Mouse (Mus musculus) left cerebral cortex, adult 6 months (tissue): Measurements from ENCODE around the gene Med7. TPM values are rescaled to one million over a fixed set of nuclear protein-coding genes. Genes with fewer than 3 reads are reported as not detected.

ENCODE experiments used
- long read RNA-seq, 2 experiments: library from polyadenylated mRNA; unstranded; transcript quantifications; one replicate each; pipeline ENCODE4 v2.0.0; 2019 to 2020
- polyA plus RNA-seq: library from polyadenylated mRNA; unstranded; fragments of <200 nt; fragmentation: Nextera tagmentation; gene quantifications from 2 replicates; pipeline ENCODE4 v1.2.3, GENCODE M21; 2021

The Med7 gene
- polyA plus RNA-seq: 28.2 and 31.8 TPM in 2 replicates
- long read RNA-seq, experiment 1, transcript Med7-209 (2 exons, 2,390 nt): minor isoform, 5 of 64 reads
- long read RNA-seq, experiment 1, transcript Med7-207 (2 exons, 381 nt): minor isoform, 5 of 64 reads
- long read RNA-seq, experiment 1, transcript Med7-201 (3 exons, 1,193 nt): minor isoform, 12 of 64 reads
- long read RNA-seq, experiment 1, transcript Med7-203 (3 exons, 2,547 nt): major isoform, 40 of 64 reads
- long read RNA-seq, experiment 1, partial matches to known transcripts: 0 of 64 reads
- long read RNA-seq, experiment 1, other reads (novel, unspliced or antisense): 2 of 64 reads
- long read RNA-seq, experiment 2, transcript Med7-203 (3 exons, 2,547 nt): major isoform, 14 of 26 reads
- long read RNA-seq, experiment 2, partial matches to known transcripts: 0 of 26 reads
- long read RNA-seq, experiment 2, other reads (novel, unspliced or antisense): 6 of 26 reads

DNA sequence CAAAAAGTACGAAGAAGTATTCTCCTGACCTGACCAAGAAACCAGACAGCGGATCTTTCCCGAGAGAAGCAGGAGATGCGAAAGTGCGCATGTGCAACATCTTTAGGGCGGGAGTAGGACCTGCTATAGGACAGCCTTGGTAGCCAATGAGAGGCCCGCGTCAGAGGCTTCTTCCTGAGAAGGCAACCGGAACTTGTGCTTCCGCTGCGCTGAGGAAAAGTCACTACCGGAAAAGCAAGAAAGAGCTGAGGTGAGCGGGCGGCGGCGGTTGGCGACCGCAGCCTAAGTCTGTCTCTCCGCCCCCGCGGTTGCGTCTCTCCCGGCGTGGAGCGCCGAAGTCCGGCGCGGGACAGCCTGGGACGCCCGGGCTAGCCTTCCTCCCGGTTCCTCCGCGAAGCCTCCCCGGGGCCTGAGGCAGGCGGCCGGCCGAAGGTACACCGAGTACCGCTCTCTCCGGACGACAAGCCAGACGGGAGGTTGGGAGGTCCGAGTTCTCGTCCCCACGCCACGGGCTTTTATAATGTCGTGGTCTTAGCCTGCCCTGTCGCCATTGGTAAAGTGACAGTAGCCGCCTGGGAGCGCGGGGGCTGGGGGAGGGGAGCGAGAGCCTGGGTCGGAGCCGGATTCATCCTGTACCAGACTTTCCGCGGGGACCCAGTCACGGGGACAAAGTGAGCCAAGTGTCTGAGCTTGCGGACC, at the start of gene Med7:
Gene Med7 (plus strand): TSS at position 166 of the 699 bp plus-strand sequence.

DNA sequence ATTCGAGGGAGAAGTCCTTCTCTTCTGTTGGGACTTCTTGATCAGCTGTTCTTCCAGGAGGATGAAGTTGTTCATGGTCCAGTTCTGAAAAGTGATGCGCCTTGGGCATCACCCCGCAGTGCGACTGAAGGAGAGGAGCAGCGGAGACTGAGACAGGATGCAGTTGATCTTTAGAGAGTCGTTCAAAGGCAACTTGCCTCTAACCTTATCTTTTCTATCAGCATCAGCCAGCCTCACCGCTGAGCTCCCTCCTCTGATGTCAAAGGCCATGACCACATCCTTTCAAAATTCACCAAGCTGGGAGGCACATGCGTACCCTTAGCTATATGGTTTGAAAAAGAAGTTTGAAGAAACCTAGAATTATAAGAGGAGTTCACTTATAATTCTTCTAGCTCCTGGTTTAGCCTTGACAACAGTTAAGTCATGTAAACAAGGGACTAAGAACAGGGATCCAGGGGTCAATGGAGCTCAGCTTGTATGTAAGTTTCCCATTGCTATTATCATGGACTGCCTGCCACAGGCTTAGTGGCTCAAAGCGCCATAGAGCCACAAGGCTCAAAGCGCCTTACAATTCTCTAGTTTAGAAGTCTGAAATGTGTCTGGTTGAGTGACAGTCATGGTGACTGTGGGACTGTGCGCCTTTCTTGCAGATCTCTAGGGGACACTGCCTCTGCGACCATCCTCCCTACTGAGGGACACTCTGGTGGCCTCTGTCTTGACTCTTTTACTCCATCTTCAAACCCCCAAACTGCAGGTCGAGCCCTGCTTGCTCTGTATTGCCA, 47.2 kb upstream of the Med7 start, which contains the start of gene Itk:
Gene Itk (minus strand): TSS at position 180 of the 782 bp plus-strand sequence.

DNA sequence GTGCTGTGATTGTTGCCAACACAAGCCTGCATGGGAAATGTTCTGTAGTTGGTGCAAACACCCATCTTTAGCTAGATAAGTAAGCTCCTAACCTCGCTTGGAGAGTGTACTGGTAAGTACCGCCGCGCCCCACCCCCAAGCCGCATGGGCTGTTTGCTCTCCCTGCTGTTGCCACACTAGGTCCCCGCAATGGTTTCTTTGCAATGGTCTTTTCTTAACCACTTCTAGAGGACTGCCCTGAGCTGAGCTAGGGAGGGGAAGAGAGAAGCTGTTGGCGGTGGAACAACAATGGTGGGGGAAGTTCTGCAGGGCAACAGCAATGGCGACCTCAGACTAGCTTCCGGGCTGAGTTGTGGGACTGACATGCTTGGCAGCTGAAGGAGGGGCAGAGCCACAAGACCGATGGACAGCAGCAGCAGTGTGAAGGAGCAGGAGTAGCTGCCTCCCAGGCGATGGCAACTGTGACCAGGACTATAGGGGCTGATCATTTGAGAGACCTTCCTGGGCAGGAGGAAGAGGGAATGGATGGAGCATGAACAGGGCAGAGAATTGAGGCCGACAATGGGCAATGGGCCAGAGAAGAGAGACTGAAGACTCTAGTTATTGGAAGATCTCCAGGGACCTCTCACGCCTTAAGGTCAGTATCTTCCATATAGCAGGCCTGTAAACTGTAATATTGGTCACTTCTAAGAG, 40.4 kb upstream of the Med7 start, which contains the start of gene Fam71b:
Gene Fam71b (plus strand): TSS at position 393 of the 693 bp plus-strand sequence.

DNA sequence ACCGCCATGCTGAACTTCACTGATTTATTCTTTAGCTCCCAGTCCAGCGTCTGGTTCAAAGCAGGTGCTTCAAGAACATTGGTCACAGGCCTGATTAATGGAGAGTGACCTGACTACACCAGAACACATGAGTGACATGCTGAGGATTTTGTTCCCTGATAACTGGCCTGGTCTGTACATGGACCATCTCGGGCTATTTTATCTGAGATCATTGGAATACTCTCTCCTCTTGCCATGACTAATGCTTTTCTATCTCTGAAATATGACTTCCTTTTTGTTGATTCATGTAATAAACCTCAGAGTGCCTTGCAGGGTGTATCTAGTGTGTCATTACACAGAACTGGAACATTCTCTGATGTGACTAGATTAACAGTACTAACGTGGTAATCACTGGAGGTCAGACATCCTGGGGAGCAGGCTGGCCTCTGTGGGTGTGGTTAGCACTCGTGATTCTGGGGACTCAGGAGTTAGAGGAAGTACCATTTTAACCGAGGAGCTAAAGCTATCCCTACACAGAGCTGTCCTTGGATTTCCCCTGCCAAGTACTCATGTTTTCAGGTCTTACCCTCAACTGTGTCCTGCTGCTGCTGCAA, 17.8 kb downstream of the Med7 start, which contains the start of gene Havcr2:
Gene Havcr2 (plus strand): TSS at position 483 of the 593 bp plus-strand sequence.

Other genes starting within 250 kb of the Med7 start
- gene Fndc9, start 201.4 kb upstream of the Med7 start, polyA plus RNA-seq: 3.1 TPM in 2 replicates
- gene Cyfip2, start 124.1 kb upstream of the Med7 start, polyA plus RNA-seq: 203 and 204 TPM in 2 replicates
- 0.11 and 0.15 TPM in 2 replicates for gene Itk, start 47.4 kb upstream of the Med7 start, polyA plus RNA-seq
- gene Fam71b, start 40.4 kb upstream of the Med7 start, polyA plus RNA-seq: not detected in 2 replicates
- 1.1 and 1.3 TPM in 2 replicates for gene Havcr2, start 18.0 kb downstream of the Med7 start, polyA plus RNA-seq
- gene Gm12169, start 87.3 kb downstream of the Med7 start, polyA plus RNA-seq: not detected in 2 replicates
- gene BC053393, start 134.6 kb downstream of the Med7 start, polyA plus RNA-seq: 0.20 TPM in 1 of 2 replicates, not detected in the other
- gene Dppa1, start 192.3 kb downstream of the Med7 start, polyA plus RNA-seq: not detected in 2 replicates